Mouse (Mus musculus) forebrain, embryonic 11.5 days (tissue): Measurements from ENCODE around the gene Ihh. TPM values are rescaled to one million over a fixed set of nuclear protein-coding genes. Genes with fewer than 3 reads are reported as not detected.
A peak's percentile ranks its signal among the peaks of the same experiment; 100 is the strongest.

Source experiments
- ATAC-seq: fragments of 200-750 bp; cut with Nextera tagmentation; replicated peaks from 2 replicates; pipeline ENCODE4 v1.8.0; 2017; ENCODE audit warnings: moderate TSS enrichment; ENCODE audit not compliant: low FRiP score
- DNase-seq: peaks from one replicate; pipeline ENCODE4 v3.0.0-alpha.2; 2017; ENCODE audit warnings: low spot score
- H3K27ac ChIP-seq: fragments of 300-500 bp; sonication (generic); 2 replicates; pipeline ENCODE4 v1.5.1; 2014; ENCODE audit warnings: low read depth, low read length
- H3K27me3 ChIP-seq: fragments of 300-500 bp; sonication (generic); 2 replicates; pipeline ENCODE4 v1.6.1; 2014; ENCODE audit warnings: mild to moderate bottlenecking, low read length, mixed read lengths; ENCODE audit not compliant: control insufficient read depth, insufficient read depth
- H3K36me3 ChIP-seq: fragments of 300-500 bp; sonication (generic); 2 replicates; pipeline ENCODE4 v1.6.1; 2014; ENCODE audit warnings: mild to moderate bottlenecking, low read length, moderate library complexity, mixed read lengths; ENCODE audit not compliant: control insufficient read depth, insufficient read depth
- H3K4me1 ChIP-seq: fragments of 300-500 bp; sonication (generic); replicated peaks from 2 replicates; pipeline ENCODE4 v1.6.1; 2014; ENCODE audit warnings: low read length, mixed read lengths; ENCODE audit not compliant: control insufficient read depth, insufficient read depth
- H3K4me2 ChIP-seq: fragments of 300-500 bp; sonication (generic); 2 replicates; pipeline ENCODE4 v1.6.1; 2014; ENCODE audit warnings: low read depth, mild to moderate bottlenecking, low read length, moderate library complexity, mixed read lengths; ENCODE audit not compliant: severe bottlenecking
- H3K4me3 ChIP-seq: fragments of 300-500 bp; sonication (generic); 2 replicates; pipeline ENCODE4 v1.5.1; 2014; ENCODE audit warnings: low read depth, low read length
- H3K9ac ChIP-seq: fragments of 300-500 bp; sonication (generic); 2 replicates; pipeline ENCODE4 v1.6.1; 2014; ENCODE audit warnings: low read length
- H3K9me3 ChIP-seq: fragments of 300-500 bp; sonication (generic); 2 replicates; pipeline ENCODE4 v1.6.1; 2016; ENCODE audit warnings: low read length, mixed read lengths; ENCODE audit not compliant: control insufficient read depth
- WGBS: fragments of 180-500 bp; shearing (Covaris S2); extraction: QIAGEN DNeasy Blood & Tissue Kit; methylation state at CpG from one replicate; pipeline ENCODE4 v1.1.7; 2014; 5-methylcytosine and 5-hydroxymethylcytosine counted together
- polyA plus RNA-seq: library from polyadenylated mRNA; unstranded; fragments of >200 nt; fragmentation: Nextera tagmentation; extraction: Ambion mirVana; gene quantifications from 2 replicates; pipeline ENCODE4 v1.2.1, GENCODE M21; 2014

Ihh gene
- 0.07 and 0.35 TPM in 2 replicates for polyA plus RNA-seq

- Histone ChIP-seq H3K9me3 (no peaks in the 10 kb centered on the region), H3K36me3 (no peaks in the 10 kb centered on the region), H3K27ac (no peak within 1 kb of the TSS), H3K4me2 (peak within 1 kb of the TSS; percentile 48), H3K27me3 (peaks cover 72% of the 10 kb centered on the region), H3K4me3 (peak within 1 kb of the TSS; percentile 27), H3K9ac (no peak within 1 kb of the TSS), H3K4me1 (peaks cover 17% of the 10 kb centered on the region)
- no peak for ATAC-seq
- under 1% methylated on average over 52 of the region's 55 CpGs for WGBS
- peak; percentile 67 for DNase-seq
Measured at GRCm38 (mm10) chr1:74951556-74952210, at the start of gene Ihh. Gene Ihh (minus strand): TSS chr1:74951672.

- WGBS = 74% methylated on average over 6 of the region's 6 CpGs
- DNase-seq (no peak), ATAC-seq (no peak)
- Histone ChIP-seq H3K4me2 (no peak overlapping the region), H3K9ac (no peak overlapping the region), H3K27ac (no peak overlapping the region), H3K36me3 (no peaks in the 10 kb centered on the region), H3K4me3 (no peak overlapping the region), H3K27me3 (no peaks in the 10 kb centered on the region), H3K4me1 (no peaks in the 10 kb centered on the region), H3K9me3 (no peaks in the 10 kb centered on the region)
Measured at GRCm38 (mm10) chr1:75001183-75001582, 49.7 kb upstream of the Ihh start.

DNA sequence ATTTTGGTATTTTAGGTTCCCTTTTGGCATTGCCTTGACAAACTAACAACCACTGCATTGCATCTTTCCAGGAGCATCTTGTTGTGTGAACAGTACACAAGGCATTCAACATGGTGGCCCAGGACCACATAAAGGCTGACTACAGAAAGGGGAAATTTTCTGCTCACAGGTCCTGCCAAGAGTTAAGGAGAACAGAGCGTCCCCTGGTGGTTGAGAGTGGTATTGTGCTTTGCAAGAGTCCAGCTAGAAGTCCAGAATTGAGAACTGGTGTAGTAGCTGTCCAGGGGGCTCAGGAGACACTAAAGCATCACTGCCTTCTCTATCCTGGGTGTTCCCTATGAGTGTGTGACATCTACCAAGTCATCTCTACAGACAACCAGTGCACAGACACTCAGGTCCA is 49.0 kb upstream of the Ihh start:
- Histone ChIP-seq H3K9me3 (no peaks in the 10 kb centered on the region), H3K4me3 (no peak overlapping the region), H3K36me3 (no peaks in the 10 kb centered on the region), H3K27me3 (no peaks in the 10 kb centered on the region), H3K4me1 (no peaks in the 10 kb centered on the region), H3K27ac (no peak overlapping the region), H3K4me2 (no peak overlapping the region), H3K9ac (no peak overlapping the region)
- 0% methylated on average over 1 of the region's 1 CpGs for WGBS
- peak; percentile 74 for DNase-seq
- no peak for ATAC-seq

DNA sequence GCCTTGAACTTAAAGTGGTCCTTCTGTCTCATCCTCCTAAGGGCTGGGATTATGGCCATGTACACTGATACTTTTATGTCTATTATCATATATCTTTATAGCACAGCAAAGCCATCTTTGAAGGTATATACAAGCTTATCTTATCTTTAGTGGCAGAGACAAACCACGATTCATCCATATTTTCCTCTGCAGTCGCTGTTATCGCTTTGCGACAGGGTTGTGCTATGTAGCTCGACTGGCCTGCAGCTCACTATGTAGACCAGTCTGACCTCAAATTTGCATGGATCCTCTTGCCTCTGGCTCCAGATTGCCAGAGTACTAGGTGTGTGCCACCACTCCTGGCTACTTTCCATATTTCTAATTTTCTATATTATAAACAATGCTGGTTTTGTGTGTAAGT is 47.7 kb upstream of the Ihh start:
- no peak overlapping the region for H3K27ac ChIP-seq
- H3K4me1 ChIP-seq = no peaks in the 10 kb centered on the region
- DNase-seq = no peak
- WGBS = 85% methylated on average over 5 of the region's 5 CpGs
- H3K4me2 ChIP-seq = no peak overlapping the region
- H3K9me3 ChIP-seq = no peaks in the 10 kb centered on the region
- H3K36me3 ChIP-seq = no peaks in the 10 kb centered on the region
- no peak overlapping the region for H3K4me3 ChIP-seq
- no peaks in the 10 kb centered on the region for H3K27me3 ChIP-seq
- no peak overlapping the region for H3K9ac ChIP-seq
- no peak for ATAC-seq

DNA sequence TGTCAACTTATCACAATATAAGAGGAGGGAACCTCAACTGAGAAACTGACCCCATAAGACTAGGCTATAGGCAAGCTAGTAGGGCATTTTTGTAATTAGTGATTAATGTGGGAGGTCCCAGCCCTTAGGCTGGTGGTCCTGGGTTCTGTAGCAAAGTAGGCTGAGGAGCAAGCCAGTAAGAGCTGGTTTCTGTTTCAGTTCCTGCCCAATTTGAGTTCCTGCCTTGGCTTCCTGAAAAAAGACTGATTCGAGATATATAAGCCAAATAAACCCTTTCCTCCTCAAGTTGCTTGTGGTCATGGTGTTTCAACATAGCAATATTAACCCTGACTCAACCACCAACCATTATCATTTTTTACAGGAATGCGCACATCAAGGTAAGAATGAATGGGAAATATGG is 45.8 kb upstream of the Ihh start:
- Histone ChIP-seq H3K9me3 (no peaks in the 10 kb centered on the region), H3K9ac (no peak overlapping the region), H3K36me3 (no peaks in the 10 kb centered on the region), H3K27ac (no peak overlapping the region), H3K4me3 (no peak overlapping the region), H3K4me2 (no peak overlapping the region), H3K4me1 (no peaks in the 10 kb centered on the region), H3K27me3 (no peaks in the 10 kb centered on the region)
- WGBS = 83% methylated on average over 2 of the region's 2 CpGs
- DNase-seq (no peak), ATAC-seq (no peak)

DNA sequence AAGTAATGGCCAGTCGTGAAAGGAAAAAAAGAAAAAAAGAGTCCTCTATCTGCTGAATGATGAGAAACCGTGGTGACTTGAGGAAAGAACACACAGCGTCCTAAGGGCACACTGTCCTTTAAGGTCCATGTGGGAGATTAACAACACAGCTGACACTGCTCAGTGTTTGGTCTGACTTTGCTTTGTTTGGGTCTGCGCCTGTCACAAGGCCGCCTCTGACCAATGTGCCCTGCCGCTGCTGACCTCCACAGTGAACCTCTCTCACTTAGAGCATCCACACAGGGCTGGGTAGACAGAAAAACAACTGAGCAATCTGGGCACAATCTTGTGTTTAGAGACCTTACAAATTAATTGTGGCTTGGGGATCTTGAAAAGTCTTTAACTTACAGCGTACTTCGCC is 25.5 kb upstream of the Ihh start:
- Histone ChIP-seq H3K9me3 (no peaks in the 10 kb centered on the region), H3K9ac (no peak overlapping the region), H3K4me1 (peaks cover 3% of the 10 kb centered on the region; the same call in 1 of the 2 replicates), H3K27ac (no peak overlapping the region), H3K4me3 (no peak overlapping the region), H3K4me2 (no peak overlapping the region), H3K36me3 (no peaks in the 10 kb centered on the region), H3K27me3 (no peaks in the 10 kb centered on the region)
- DNase-seq (no peak), ATAC-seq (no peak)
- WGBS = 82% methylated on average over 8 of the region's 8 CpGs

DNA sequence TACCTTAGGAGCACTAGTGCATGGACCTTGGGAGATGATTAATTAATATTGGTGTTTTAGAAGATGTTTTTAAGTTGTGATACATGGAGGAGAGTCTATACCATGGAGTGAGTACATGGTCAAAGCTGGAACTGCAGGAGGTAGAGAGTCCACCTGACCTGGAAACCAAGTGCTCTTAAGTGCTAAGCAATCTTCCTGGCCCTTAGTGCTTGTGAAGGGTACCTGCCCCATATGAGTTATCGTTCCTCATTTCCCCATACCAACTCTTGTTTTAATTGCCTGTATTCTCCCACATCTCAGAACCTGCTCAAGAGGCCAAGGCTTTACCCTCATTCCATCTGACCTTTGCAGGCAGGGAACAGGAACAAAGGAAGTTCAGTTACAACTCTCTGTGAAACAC is 24.5 kb upstream of the Ihh start:
- Histone ChIP-seq H3K4me3 (no peak overlapping the region), H3K9ac (no peak overlapping the region), H3K27me3 (no peaks in the 10 kb centered on the region), H3K4me2 (no peak overlapping the region), H3K36me3 (no peaks in the 10 kb centered on the region), H3K27ac (no peak overlapping the region), H3K9me3 (no peaks in the 10 kb centered on the region), H3K4me1 (peaks cover 3% of the 10 kb centered on the region; the same call in 1 of the 2 replicates)
- DNase-seq (no peak), ATAC-seq (no peak)
- 89% methylated on average over 1 of the region's 1 CpGs for WGBS

GRCm38 (mm10) chr1:74973590-74973989 is 22.1 kb upstream of the Ihh start:
- DNase-seq (no peak), ATAC-seq (no peak)
- no peaks in the 10 kb centered on the region for H3K9me3 ChIP-seq
- no peak overlapping the region for H3K27ac ChIP-seq
- H3K4me1 ChIP-seq = peaks cover 3% of the 10 kb centered on the region; the same call in 1 of the 2 replicates
- no peak overlapping the region for H3K9ac ChIP-seq
- H3K36me3 ChIP-seq = no peaks in the 10 kb centered on the region
- H3K27me3 ChIP-seq = no peaks in the 10 kb centered on the region
- WGBS = 80% methylated on average over 6 of the region's 6 CpGs
- H3K4me2 ChIP-seq = no peak overlapping the region
- no peak overlapping the region for H3K4me3 ChIP-seq

- H3K36me3 ChIP-seq = no peaks in the 10 kb centered on the region
- ATAC-seq (no peak), DNase-seq (no peak)
- WGBS = 64% methylated on average over 4 of the region's 4 CpGs
- no peaks in the 10 kb centered on the region for H3K27me3 ChIP-seq
- H3K9ac ChIP-seq = no peak overlapping the region
- H3K4me2 ChIP-seq = no peak overlapping the region
- H3K4me3 ChIP-seq = no peak overlapping the region
- no peak overlapping the region for H3K27ac ChIP-seq
- no peaks in the 10 kb centered on the region for H3K9me3 ChIP-seq
- H3K4me1 ChIP-seq = no peaks in the 10 kb centered on the region
Measured at GRCm38 (mm10) chr1:74971353-74972050, 20.0 kb upstream of the Ihh start.
